8 mouse cellular contexts compared by ENCODE assay signal in the genomic region with DNA sequence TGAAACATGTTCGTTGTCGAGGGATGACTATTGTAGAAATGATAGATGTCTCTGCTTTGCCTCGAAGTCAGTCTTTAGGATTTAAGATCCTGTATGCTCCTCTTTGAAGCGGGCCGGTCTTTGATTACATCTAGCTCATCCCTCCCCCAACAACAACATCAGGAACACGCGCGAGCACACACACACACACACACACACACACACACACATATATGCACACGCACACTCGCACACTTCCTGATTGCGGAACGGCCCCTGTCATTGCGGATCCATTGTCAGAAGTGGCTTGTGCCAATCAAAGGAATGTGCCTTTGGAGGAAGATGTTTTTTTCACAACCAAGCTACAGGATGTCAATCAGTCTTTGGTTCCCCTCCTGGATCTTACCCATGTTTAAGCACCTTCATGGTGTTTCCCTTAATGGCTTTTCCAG. TPM values are rescaled to one million over a fixed set of nuclear protein-coding genes. Genes with fewer than 3 reads are reported as not detected.
DNase-seq lines count a peak whose midpoint lies in the region; ATAC-seq lines count a peak whose summit lies in the region.

No protein-coding gene starts in this region.

- 1% methylated on average over 13 of the region's 13 CpGs for WGBS in heart, embryonic 11.5 days (ENCODE audit: insufficient replicate concordance)
- under 1% methylated on average over 13 of the region's 13 CpGs for WGBS in heart, embryonic 12.5 days
- 2% methylated on average over 13 of the region's 13 CpGs for WGBS in liver, embryonic 11.5 days

- no peaks in the 10 kb centered on the region for H3K27me3 ChIP-seq in heart, embryonic 11.5 days (ENCODE audit: control insufficient read depth, insufficient read depth, low read length)
- no peaks in the 10 kb centered on the region for H3K27me3 ChIP-seq in heart, embryonic 12.5 days (replicated peaks)
- H3K27me3 ChIP-seq in liver, embryonic 11.5 days (replicated peaks; ENCODE audit: control insufficient read depth, insufficient read depth, low read length), result no peaks in the 10 kb centered on the region

- H3K9ac ChIP-seq in heart, embryonic 11.5 days (ENCODE audit: low read depth, low read length), result peak overlapping the region; percentile 96
- H3K9ac ChIP-seq in heart, embryonic 12.5 days, result peak overlapping the region; percentile 99
- peak overlapping the region; percentile 92 for H3K9ac ChIP-seq in liver, embryonic 11.5 days (ENCODE audit: low read depth, low read length)

- no peaks in the 10 kb centered on the region for H3K9me3 ChIP-seq in heart, embryonic 11.5 days (replicated peaks; ENCODE audit: control insufficient read depth, low read length)
- H3K9me3 ChIP-seq in heart, embryonic 12.5 days (replicated peaks), result no peaks in the 10 kb centered on the region
- no peaks in the 10 kb centered on the region for H3K9me3 ChIP-seq in liver, embryonic 11.5 days (ENCODE audit: control insufficient read depth, low read length)

- no peak for ATAC-seq in heart, embryonic 11.5 days (replicated peaks; ENCODE audit: insufficient number of reproducible peaks, low FRiP score, low TSS enrichment)
- ATAC-seq in heart, embryonic 12.5 days (ENCODE audit: insufficient number of reproducible peaks, low FRiP score), result no peak
- no peak for ATAC-seq in liver, embryonic 11.5 days (replicated peaks; ENCODE audit: low FRiP score)

- DNase-seq in heart, postnatal 4 days, result no peak
- DNase-seq in MN1 (ENCODE audit: low spot score), result peak; percentile 49
- DNase-seq in liver, embryonic 11.5 days (ENCODE audit: low spot score), result no peak
- peak; percentile 30 for DNase-seq in monocyte, adult 2 months (ENCODE audit: low read depth in 1 of 2, low spot score in 2 of 2)
- no peak for DNase-seq in Muller cell, postnatal 12 days (ENCODE audit: inconsistent ontology term)
- no peak for DNase-seq in cerebellum, adult 18-20 months

- peaks cover 12% of the 10 kb centered on the region for H3K4me1 ChIP-seq in heart, embryonic 11.5 days (ENCODE audit: control insufficient read depth, insufficient read depth, low read length)
- H3K4me1 ChIP-seq in heart, embryonic 12.5 days (replicated peaks), result peaks cover 26% of the 10 kb centered on the region
- H3K4me1 ChIP-seq in liver, embryonic 11.5 days (replicated peaks; ENCODE audit: control insufficient read depth, insufficient read depth, low read length), result peaks cover 23% of the 10 kb centered on the region

- H3K4me3 ChIP-seq in heart, embryonic 11.5 days (ENCODE audit: low read depth, low read length), result peak overlapping the region; percentile 89
- peak overlapping the region; percentile 90 for H3K4me3 ChIP-seq in heart, embryonic 12.5 days
- peak overlapping the region; percentile 82 for H3K4me3 ChIP-seq in liver, embryonic 11.5 days (ENCODE audit: low read depth, low read length)

- H3K4me2 ChIP-seq in heart, embryonic 11.5 days, result peak overlapping the region; percentile 98
- H3K4me2 ChIP-seq in heart, embryonic 12.5 days, result peak overlapping the region; percentile 93
- peak overlapping the region; percentile 97 for H3K4me2 ChIP-seq in liver, embryonic 11.5 days

- H3K27ac ChIP-seq in heart, embryonic 11.5 days (ENCODE audit: low read depth, low read length), result 0 out of 2 replicates have a peak overlapping the region, but pooled peaks have one; percentile 94
- peak overlapping the region; percentile 94; the same call in 1 of the 2 replicates for H3K27ac ChIP-seq in heart, embryonic 12.5 days (ENCODE audit: poor library complexity, severe bottlenecking)
- H3K27ac ChIP-seq in liver, embryonic 11.5 days (ENCODE audit: low read depth, low read length), result peak overlapping the region; percentile 99

- no peaks in the 10 kb centered on the region for H3K36me3 ChIP-seq in heart, embryonic 11.5 days (ENCODE audit: control insufficient read depth, insufficient read depth, low read length)
- no peaks in the 10 kb centered on the region for H3K36me3 ChIP-seq in heart, embryonic 12.5 days
- no peaks in the 10 kb centered on the region for H3K36me3 ChIP-seq in liver, embryonic 11.5 days (ENCODE audit: control insufficient read depth, insufficient read depth, low read length)

RNA-seq across cellular contexts. Expression of gene Zfp652, which starts 1.4 kb away (rescaled TPM):
- polyA plus RNA-seq in heart, embryonic 11.5 days (2014; fragmentation: Nextera tagmentation; extraction: Ambion mirVana), result 5.6 and 7.3 TPM in 2 replicates
- total RNA-seq in heart, postnatal 4 days (2021), result 10 to 100 TPM; 42.8 to 48.2 TPM
- 12.8 and 14.3 TPM in 2 replicates for polyA plus RNA-seq in heart, embryonic 12.5 days (2016; fragmentation: Nextera tagmentation; extraction: Ambion mirVana)
- 8.7 TPM in 2 replicates for polyA plus RNA-seq in liver, embryonic 11.5 days (2014; fragmentation: Nextera tagmentation; extraction: Ambion mirVana)

RNA-seq across cellular contexts. Expression of gene B130006D01Rik, which starts 9.6 kb away (rescaled TPM):
- 0.70 and 1.1 TPM in 2 replicates for polyA plus RNA-seq in heart, embryonic 11.5 days (2014; fragmentation: Nextera tagmentation; extraction: Ambion mirVana)
- 1 to 10 TPM in 1 of 2 experiments, under 1 TPM in 1; 0.57 to 1.1 TPM for total RNA-seq in heart, postnatal 4 days (2021)
- polyA plus RNA-seq in heart, embryonic 12.5 days (2016; fragmentation: Nextera tagmentation; extraction: Ambion mirVana), result 0.56 and 0.76 TPM in 2 replicates
- 1.5 and 1.6 TPM in 2 replicates for polyA plus RNA-seq in liver, embryonic 11.5 days (2014; fragmentation: Nextera tagmentation; extraction: Ambion mirVana)

RNA-seq across cellular contexts. Expression of gene Phb, which starts 47.1 kb away (rescaled TPM):
- polyA plus RNA-seq in heart, embryonic 11.5 days (2014; fragmentation: Nextera tagmentation; extraction: Ambion mirVana), result 273 and 295 TPM in 2 replicates
- 100 to 1,000 TPM; 304 to 319 TPM for total RNA-seq in heart, postnatal 4 days (2021)
- polyA plus RNA-seq in heart, embryonic 12.5 days (2016; fragmentation: Nextera tagmentation; extraction: Ambion mirVana), result 260 and 286 TPM in 2 replicates
- polyA plus RNA-seq in liver, embryonic 11.5 days (2014; fragmentation: Nextera tagmentation; extraction: Ambion mirVana), result 308 and 337 TPM in 2 replicates

Comparison
In these comparisons a context has a peak if more than half of its experiments do, and no peak if none do; other contexts are left out.
1. DNase-seq: peak in MN1 (single experiment) and monocyte, adult 2 months (2 of 2); none in heart, postnatal 4 days (single experiment), liver, embryonic 11.5 days (single experiment), Muller cell, postnatal 12 days (single experiment) and cerebellum, adult 18-20 months (0 of 2).
2. Peak in every context shown above with its lines, with median percentiles within 50 percentile points of each other: H3K27ac ChIP-seq, H3K4me2 ChIP-seq, H3K4me3 ChIP-seq and H3K9ac ChIP-seq.